Mouse (Mus musculus): ENCODE measurements around the gene Pigk.

The Pigk gene

GRCm38 (mm10) chr3:152947031-152947640, 233.2 kb downstream of the Pigk start:
- no peak for DNase-seq

- no peak for DNase-seq
Measured at GRCm38 (mm10) chr3:152948556-152948955, 234.7 kb downstream of the Pigk start.

GRCm38 (mm10) chr3:152949233-152949777, 235.4 kb downstream of the Pigk start:
- no peak for DNase-seq

GRCm38 (mm10) chr3:152950299-152950698, 236.4 kb downstream of the Pigk start:
- DNase-seq: no peak

- no peak for DNase-seq
Measured at GRCm38 (mm10) chr3:152950914-152951313, 237.0 kb downstream of the Pigk start.

- DNase-seq: no peak
Measured at GRCm38 (mm10) chr3:152951634-152952545, 238.0 kb downstream of the Pigk start.

GRCm38 (mm10) chr3:152956038-152956437, 242.1 kb downstream of the Pigk start:
- no peak for DNase-seq

GRCm38 (mm10) chr3:152956771-152957170, 242.9 kb downstream of the Pigk start:
- DNase-seq: no peak

GRCm38 (mm10) chr3:152958358-152959150, 244.7 kb downstream of the Pigk start:
- DNase-seq: peak; percentile 60

- no peak for DNase-seq
Measured at GRCm38 (mm10) chr3:152961855-152962376, 248.0 kb downstream of the Pigk start.

- DNase-seq: no peak
Measured at GRCm38 (mm10) chr3:152969774-152970347, 256.0 kb downstream of the Pigk start.

- DNase-seq: no peak
Measured at GRCm38 (mm10) chr3:152971373-152971772, 257.5 kb downstream of the Pigk start.

- no peak for DNase-seq
Measured at GRCm38 (mm10) chr3:152979481-152980092, 265.7 kb downstream of the Pigk start.

GRCm38 (mm10) chr3:152980431-152980830, 266.5 kb downstream of the Pigk start:
- DNase-seq: no peak

GRCm38 (mm10) chr3:152980978-152981974, 267.4 kb downstream of the Pigk start:
- peak; percentile 55 for DNase-seq

GRCm38 (mm10) chr3:152981988-152982387, 268.1 kb downstream of the Pigk start, which contains the start of gene St6galnac5:
Gene St6galnac5 (minus strand): TSS chr3:152982246.
- peak; percentile 63 for DNase-seq

- DNase-seq: no peak
Measured at GRCm38 (mm10) chr3:152990787-152991186, 276.9 kb downstream of the Pigk start.

GRCm38 (mm10) chr3:152993608-152994007, 279.7 kb downstream of the Pigk start:
- no peak for DNase-seq

- DNase-seq: no peak
Measured at GRCm38 (mm10) chr3:152998106-152998505, 284.2 kb downstream of the Pigk start.

GRCm38 (mm10) chr3:152998901-152999300, 285.0 kb downstream of the Pigk start:
- no peak for DNase-seq

- no peak for DNase-seq
Measured at GRCm38 (mm10) chr3:153006893-153007292, 293.0 kb downstream of the Pigk start.

Data from right cerebral cortex, postnatal 4 days (tissue).